Mouse (Mus musculus): ENCODE results near the gene Fzd5. TPM values are rescaled to one million over a fixed set of nuclear protein-coding genes. Genes with fewer than 3 reads are reported as not detected.

Gene Fzd5
- polyA plus RNA-seq (2012; fragmentation: generic; extraction: Trizol), result 2.1 TPM

- H3ac ChIP-seq (ENCODE audit: control insufficient read depth, insufficient read length), result peak within 1 kb of the TSS; percentile 46
Measured at GRCm38 (mm10) chr1:64737502-64738179, at the start of gene Fzd5. TSS of gene Fzd5 (minus strand) at chr1:64737751.

GRCm38 (mm10) chr1:64779863-64780262, 42.3 kb upstream of the Fzd5 start:
- no peak overlapping the region for H3K4me3 ChIP-seq
- no peaks in the 10 kb centered on the region for H3K36me3 ChIP-seq (ENCODE audit: control insufficient read depth, insufficient read depth)
- no peaks in the 10 kb centered on the region for H3K79me2 ChIP-seq (ENCODE audit: control insufficient read depth, insufficient read depth)
- H3ac ChIP-seq (ENCODE audit: control insufficient read depth, insufficient read length), result no peak overlapping the region
- H3K27me3 ChIP-seq (ENCODE audit: control insufficient read depth, insufficient read depth, insufficient read length), result no peaks in the 10 kb centered on the region
- no peak overlapping the region for H3K4me2 ChIP-seq (ENCODE audit: low read depth)
- TF ChIP-seq POLR2A (IDR thresholded peaks at IDR 0.05; ENCODE audit: insufficient read length, low read depth) (no peak), TCF12 (IDR thresholded peaks at IDR 0.05; ENCODE audit: insufficient read depth, poor library complexity, severe bottlenecking) (no peak), SRF (IDR thresholded peaks at IDR 0.05; ENCODE audit: control insufficient read depth, insufficient read length, low read depth) (no peak), MYOD1 (IDR thresholded peaks at IDR 0.05; ENCODE audit: control insufficient read depth in 1 of 3, insufficient read length in 2 of 3, low read depth in 2 of 3) (no peak), USF1 (IDR thresholded peaks at IDR 0.05; ENCODE audit: low read depth) (no peak), TCF3 (IDR thresholded peaks at IDR 0.05; ENCODE audit: insufficient read length, low read depth) (no peak), E2F4 (IDR thresholded peaks at IDR 0.05; ENCODE audit: insufficient read depth) (no peak), MAX (IDR thresholded peaks at IDR 0.05; ENCODE audit: low read depth) (no peak), POLR2AphosphoS2 (IDR thresholded peaks at IDR 0.05; ENCODE audit: insufficient read length, low read depth) (no peak), REST (IDR thresholded peaks at IDR 0.05; ENCODE audit: insufficient read depth, insufficient read length) (no peak), CEBPB (IDR thresholded peaks at IDR 0.05; ENCODE audit: insufficient read depth, poor library complexity, severe bottlenecking) (no peak), MYOG (IDR thresholded peaks at IDR 0.05; ENCODE audit: control insufficient read depth in 1 of 3, insufficient read depth in 1 of 3, insufficient read length in 2 of 3, low read depth in 2 of 3) (no peak)

More at GRCm38 (mm10) chr1:64737502-64738179, at the start of gene Fzd5:
- Histone ChIP-seq H3K27me3 (ENCODE audit: control insufficient read depth, insufficient read depth, insufficient read length) (no peaks in the 10 kb centered on the region), H3K4me2 (ENCODE audit: low read depth) (peak within 1 kb of the TSS; percentile 100), H3K4me3 (peak within 1 kb of the TSS; percentile 61), H3K79me2 (ENCODE audit: control insufficient read depth, insufficient read depth) (no peaks in the 10 kb centered on the region), H3K36me3 (ENCODE audit: control insufficient read depth, insufficient read depth) (no peaks in the 10 kb centered on the region)
- TF ChIP-seq POLR2A (IDR thresholded peaks at IDR 0.05; ENCODE audit: insufficient read length, low read depth), result peak; percentile 93
- no peak for TF ChIP-seq MYOG (IDR thresholded peaks at IDR 0.05; ENCODE audit: control insufficient read depth in 1 of 3, insufficient read depth in 1 of 3, insufficient read length in 2 of 3, low read depth in 2 of 3)
- peak; percentile 92 for TF ChIP-seq POLR2AphosphoS2 (IDR thresholded peaks at IDR 0.05; ENCODE audit: insufficient read length, low read depth)
- peak; percentile 54 for TF ChIP-seq E2F4 (IDR thresholded peaks at IDR 0.05; ENCODE audit: insufficient read depth)

GRCm38 (mm10) chr1:64779415-64779814, 41.9 kb upstream of the Fzd5 start:
- H3K36me3 ChIP-seq (ENCODE audit: control insufficient read depth, insufficient read depth), result no peaks in the 10 kb centered on the region
- no peak overlapping the region for H3ac ChIP-seq (ENCODE audit: control insufficient read depth, insufficient read length)
- no peaks in the 10 kb centered on the region for H3K27me3 ChIP-seq (ENCODE audit: control insufficient read depth, insufficient read depth, insufficient read length)
- TF ChIP-seq TCF12 (IDR thresholded peaks at IDR 0.05; ENCODE audit: insufficient read depth, poor library complexity, severe bottlenecking), result no peak
- no peak for TF ChIP-seq REST (IDR thresholded peaks at IDR 0.05; ENCODE audit: insufficient read depth, insufficient read length)
- no peaks in the 10 kb centered on the region for H3K79me2 ChIP-seq (ENCODE audit: control insufficient read depth, insufficient read depth)
- H3K4me2 ChIP-seq (ENCODE audit: low read depth), result no peak overlapping the region
- no peak overlapping the region for H3K4me3 ChIP-seq

- Histone ChIP-seq H3K36me3 (ENCODE audit: control insufficient read depth, insufficient read depth) (no peaks in the 10 kb centered on the region), H3K79me2 (ENCODE audit: control insufficient read depth, insufficient read depth) (no peaks in the 10 kb centered on the region), H3K4me2 (ENCODE audit: low read depth) (no peak overlapping the region), H3ac (ENCODE audit: control insufficient read depth, insufficient read length) (no peak overlapping the region), H3K27me3 (ENCODE audit: control insufficient read depth, insufficient read depth, insufficient read length) (no peaks in the 10 kb centered on the region), H3K4me3 (no peak overlapping the region)
- TF ChIP-seq MYOG (IDR thresholded peaks at IDR 0.05; ENCODE audit: control insufficient read depth in 1 of 3, insufficient read depth in 1 of 3, insufficient read length in 2 of 3, low read depth in 2 of 3) (no peak), SRF (IDR thresholded peaks at IDR 0.05; ENCODE audit: control insufficient read depth, insufficient read length, low read depth) (no peak), MAX (IDR thresholded peaks at IDR 0.05; ENCODE audit: low read depth) (no peak), USF1 (IDR thresholded peaks at IDR 0.05; ENCODE audit: low read depth) (no peak), REST (IDR thresholded peaks at IDR 0.05; ENCODE audit: insufficient read depth, insufficient read length) (no peak), MYOD1 (IDR thresholded peaks at IDR 0.05; ENCODE audit: control insufficient read depth in 1 of 3, insufficient read length in 2 of 3, low read depth in 2 of 3) (no peak), CEBPB (IDR thresholded peaks at IDR 0.05; ENCODE audit: insufficient read depth, poor library complexity, severe bottlenecking) (no peak), TCF12 (IDR thresholded peaks at IDR 0.05; ENCODE audit: insufficient read depth, poor library complexity, severe bottlenecking) (no peak), E2F4 (IDR thresholded peaks at IDR 0.05; ENCODE audit: insufficient read depth) (no peak), TCF3 (IDR thresholded peaks at IDR 0.05; ENCODE audit: insufficient read length, low read depth) (no peak), POLR2A (IDR thresholded peaks at IDR 0.05; ENCODE audit: insufficient read length, low read depth) (no peak), POLR2AphosphoS2 (IDR thresholded peaks at IDR 0.05; ENCODE audit: insufficient read length, low read depth) (no peak)
Measured at GRCm38 (mm10) chr1:64773305-64773704, 35.8 kb upstream of the Fzd5 start.

- H3ac ChIP-seq (ENCODE audit: control insufficient read depth, insufficient read length), result no peak overlapping the region
- no peak overlapping the region for H3K4me3 ChIP-seq
- H3K4me2 ChIP-seq (ENCODE audit: low read depth), result no peak overlapping the region
- no peaks in the 10 kb centered on the region for H3K27me3 ChIP-seq (ENCODE audit: control insufficient read depth, insufficient read depth, insufficient read length)
- TF ChIP-seq MYOG (IDR thresholded peaks at IDR 0.05; ENCODE audit: control insufficient read depth in 1 of 3, insufficient read depth in 1 of 3, insufficient read length in 2 of 3, low read depth in 2 of 3) (no peak), POLR2AphosphoS2 (IDR thresholded peaks at IDR 0.05; ENCODE audit: insufficient read length, low read depth) (no peak), E2F4 (IDR thresholded peaks at IDR 0.05; ENCODE audit: insufficient read depth) (no peak), MAX (IDR thresholded peaks at IDR 0.05; ENCODE audit: low read depth) (no peak), REST (IDR thresholded peaks at IDR 0.05; ENCODE audit: insufficient read depth, insufficient read length) (no peak), POLR2A (IDR thresholded peaks at IDR 0.05; ENCODE audit: insufficient read length, low read depth) (no peak), USF1 (IDR thresholded peaks at IDR 0.05; ENCODE audit: low read depth) (no peak), CEBPB (IDR thresholded peaks at IDR 0.05; ENCODE audit: insufficient read depth, poor library complexity, severe bottlenecking) (no peak), SRF (IDR thresholded peaks at IDR 0.05; ENCODE audit: control insufficient read depth, insufficient read length, low read depth) (no peak), MYOD1 (IDR thresholded peaks at IDR 0.05; ENCODE audit: control insufficient read depth in 1 of 3, insufficient read length in 2 of 3, low read depth in 2 of 3) (no peak), TCF3 (IDR thresholded peaks at IDR 0.05; ENCODE audit: insufficient read length, low read depth) (no peak), TCF12 (IDR thresholded peaks at IDR 0.05; ENCODE audit: insufficient read depth, poor library complexity, severe bottlenecking) (no peak)
- H3K79me2 ChIP-seq (ENCODE audit: control insufficient read depth, insufficient read depth), result no peaks in the 10 kb centered on the region
- H3K36me3 ChIP-seq (ENCODE audit: control insufficient read depth, insufficient read depth), result no peaks in the 10 kb centered on the region
Measured at GRCm38 (mm10) chr1:64770169-64770568, 32.6 kb upstream of the Fzd5 start.

All from myocyte (in vitro differentiated cells).